Mouse (Mus musculus) layer of hippocampus, adult 11-12 months (tissue): ENCODE results near the gene Gm17657.
"Not testable (repeated sequence)": the region's sequence is repeated elsewhere in the genome, so short reads cannot be mapped to it uniquely, and the experiment has no call there.

Experiments
- DNase-seq: peaks from one replicate; pipeline ENCODE4 v3.0.0; 2022; ENCODE audit warnings: low spot score

Gm17657 gene

GRCm38 (mm10) chr17:29500802-29501469 lies 48.5 kb downstream of the Gm17657 start:
- DNase-seq: no peak

GRCm38 (mm10) chr17:29500243-29500740 lies 49.1 kb downstream of the Gm17657 start:
- DNase-seq: no peak

GRCm38 (mm10) chr17:29499511-29499910 lies 49.9 kb downstream of the Gm17657 start:
- DNase-seq: no peak

- DNase-seq: not testable (repeated sequence)
Observed at GRCm38 (mm10) chr17:29498952-29499351, 50.5 kb downstream of the Gm17657 start.

GRCm38 (mm10) chr17:29498028-29498427 lies 51.4 kb downstream of the Gm17657 start:
- DNase-seq: peak; percentile 34

- not testable (repeated sequence) for DNase-seq
Observed at GRCm38 (mm10) chr17:29497481-29497880, 52.0 kb downstream of the Gm17657 start.

GRCm38 (mm10) chr17:29497071-29497354 lies 52.4 kb downstream of the Gm17657 start:
- DNase-seq: no peak

GRCm38 (mm10) chr17:29496211-29497070 lies 53.0 kb downstream of the Gm17657 start:
- DNase-seq: no peak

- DNase-seq: no peak
Observed at GRCm38 (mm10) chr17:29494732-29495076, 54.7 kb downstream of the Gm17657 start.

- DNase-seq: no peak
Observed at GRCm38 (mm10) chr17:29494062-29494731, 55.2 kb downstream of the Gm17657 start.

- no peak for DNase-seq
Observed at GRCm38 (mm10) chr17:29493461-29493980, 55.9 kb downstream of the Gm17657 start.

- peak; percentile 46 for DNase-seq
Observed at GRCm38 (mm10) chr17:29492269-29493191, 56.9 kb downstream of the Gm17657 start.

GRCm38 (mm10) chr17:29491591-29492268 lies 57.7 kb downstream of the Gm17657 start:
- peak; percentile 23 for DNase-seq

- DNase-seq: no peak
Observed at GRCm38 (mm10) chr17:29490713-29491581, 58.5 kb downstream of the Gm17657 start, which contains the start of gene Pim1. TSS of gene Pim1 (plus strand) at chr17:29490753.

- DNase-seq: peak; percentile 96
Observed at GRCm38 (mm10) chr17:29489971-29490712, 59.3 kb downstream of the Gm17657 start.

GRCm38 (mm10) chr17:29488978-29489970 lies 60.2 kb downstream of the Gm17657 start:
- DNase-seq: peak; percentile 7

GRCm38 (mm10) chr17:29488257-29488977 lies 61.0 kb downstream of the Gm17657 start:
- no peak for DNase-seq
